ENCODE assay signal across 8 mouse cellular contexts in genomic region chr16:5306588-5307248, GRCm38 (mm10). TPM values are rescaled to one million over a fixed set of nuclear protein-coding genes. Genes with fewer than 3 reads are reported as not detected.
DNase-seq lines count a peak whose midpoint lies in the region; ATAC-seq lines count a peak whose summit lies in the region.

No protein-coding gene starts in this region.

- peak; percentile 83 for ATAC-seq in erythroblast, adult 5-6 weeks (replicated peaks; ENCODE audit: low FRiP score, poor library complexity, severe bottlenecking)
- peak; percentile 75; the same call in 1 of the 2 replicates for ATAC-seq in heart, embryonic 12.5 days (ENCODE audit: insufficient number of reproducible peaks, low FRiP score)
- ATAC-seq in kidney, embryonic 16.5 days (ENCODE audit: low FRiP score, low TSS enrichment), result peak; percentile 95
- ATAC-seq in monocyte, adult 5-6 weeks (replicated peaks; ENCODE audit: insufficient number of reproducible peaks, low FRiP score, low TSS enrichment, poor library complexity, severe bottlenecking), result peak; percentile 82

- H3K27me3 ChIP-seq in heart, embryonic 12.5 days (replicated peaks), result peaks cover 31% of the 10 kb centered on the region
- peaks cover 10% of the 10 kb centered on the region; the same call in 1 of the 2 replicates for H3K27me3 ChIP-seq in kidney, embryonic 16.5 days (ENCODE audit: insufficient read depth, low read length)

- WGBS in heart, embryonic 12.5 days, result 2% methylated on average over 36 of the region's 36 CpGs
- WGBS in kidney, embryonic 16.5 days, result 1% methylated on average over 35 of the region's 36 CpGs

- no peak overlapping the region for H3K27ac ChIP-seq in heart, embryonic 12.5 days (ENCODE audit: poor library complexity, severe bottlenecking)
- no peak overlapping the region for H3K27ac ChIP-seq in kidney, embryonic 16.5 days (ENCODE audit: low read length)

- H3K4me3 ChIP-seq in heart, embryonic 12.5 days, result peak overlapping the region; percentile 43
- peak overlapping the region; percentile 40 for H3K4me3 ChIP-seq in kidney, embryonic 16.5 days (ENCODE audit: low read length)

- H3K9me3 ChIP-seq in heart, embryonic 12.5 days (replicated peaks), result no peaks in the 10 kb centered on the region
- no peaks in the 10 kb centered on the region for H3K9me3 ChIP-seq in kidney, embryonic 16.5 days (ENCODE audit: low read length)

- H3K9ac ChIP-seq in heart, embryonic 12.5 days, result peak overlapping the region; percentile 60
- H3K9ac ChIP-seq in kidney, embryonic 16.5 days (replicated peaks; ENCODE audit: low read length), result peak overlapping the region; percentile 54

- no peaks in the 10 kb centered on the region for H3K36me3 ChIP-seq in heart, embryonic 12.5 days
- no peaks in the 10 kb centered on the region for H3K36me3 ChIP-seq in kidney, embryonic 16.5 days (ENCODE audit: insufficient read depth, low read length)

- DNase-seq in B cell, adult 2 months, result peak; percentile 90 to 91
- DNase-seq in brain, adult 2 months (ENCODE audit: low read depth, low spot score), result peak; percentile 73
- DNase-seq in liver, result peak; percentile 81
- peak; percentile 63 to 64 for DNase-seq in spleen, postnatal 36 days (ENCODE audit: low spot score in 2 of 2)

- H3K4me1 ChIP-seq in heart, embryonic 12.5 days (replicated peaks), result no peaks in the 10 kb centered on the region
- H3K4me1 ChIP-seq in kidney, embryonic 16.5 days (ENCODE audit: insufficient read depth, low read length), result no peaks in the 10 kb centered on the region

- peak overlapping the region; percentile 86 for H3K4me2 ChIP-seq in heart, embryonic 12.5 days
- peak overlapping the region; percentile 72 for H3K4me2 ChIP-seq in kidney, embryonic 16.5 days (replicated peaks; ENCODE audit: low read depth, low read length)

RNA-seq across cellular contexts. Expression of gene Eef2kmt, which starts 50.9 kb away (rescaled TPM):
- 1.3 and 2.3 TPM in 2 replicates for total RNA-seq in erythroblast, adult 5-6 weeks (2015; ENCODE audit: low replicate concordance)
- 1.8 and 4.5 TPM in 2 replicates for total RNA-seq in erythroblast, adult 5-6 weeks (2017; ENCODE audit: low replicate concordance)
- 17.2 and 19.5 TPM in 2 replicates for polyA plus RNA-seq in heart, embryonic 12.5 days (2016; fragmentation: Nextera tagmentation; extraction: Ambion mirVana)
- 36.3 and 39.6 TPM in 2 replicates for polyA plus RNA-seq in kidney, embryonic 16.5 days (2015; fragmentation: Nextera tagmentation; extraction: Ambion mirVana)
- 3.8 to 19.9 TPM (median 13.2 TPM) in 3 replicates for total RNA-seq in monocyte, adult 5-6 weeks (2017)
